Mouse (Mus musculus) G1E (cell line): ENCODE results near the gene Irf2.

Source experiments
- CTCF ChIP-seq: IDR thresholded peaks from 2 replicates; pipeline ENCODE4 v1.5.1; 2012; ENCODE audit warnings: low read depth, low read length, inconsistent platforms, mixed read lengths
- GATA1 ChIP-seq: IDR thresholded peaks from 2 replicates; pipeline ENCODE4 v1.6.1; 2012; ENCODE audit warnings: borderline replicate concordance, low read length, inconsistent platforms, mixed read lengths
- GATA2 ChIP-seq: IDR thresholded peaks from 2 replicates; pipeline ENCODE4 v1.6.1; 2012; ENCODE audit warnings: low read depth, low read length, inconsistent platforms, borderline replicate concordance
- TAL1 ChIP-seq: conservative IDR thresholded peaks from 2 replicates; pipeline ENCODE4 v1.6.1; 2012; ENCODE audit warnings: low read depth, low read length, inconsistent platforms, mixed read lengths

DNA sequence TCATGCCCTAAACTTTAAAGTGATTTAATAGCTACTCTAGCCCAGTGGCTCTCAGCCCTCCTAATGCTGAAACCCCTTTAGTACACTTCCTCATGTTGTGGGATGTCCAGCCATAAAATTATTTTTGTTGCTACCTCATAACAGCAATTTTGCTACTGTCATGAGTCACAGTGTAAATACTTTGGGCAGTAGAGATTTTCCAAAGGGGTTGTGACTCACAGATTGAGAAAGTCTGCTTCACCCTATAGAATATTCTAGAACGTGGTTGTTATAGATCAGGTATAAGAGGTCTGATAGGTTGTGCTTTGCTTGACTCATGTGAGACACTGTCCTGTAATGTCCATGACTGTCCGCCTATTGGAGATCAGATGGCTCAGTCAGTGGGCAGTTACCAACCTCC is 154.9 kb downstream of the Irf2 start:
- no peak for TF ChIP-seq CTCF
- TF ChIP-seq GATA1, result no peak
- TF ChIP-seq TAL1, result no peak
- TF ChIP-seq GATA2, result no peak
